Mouse (Mus musculus) stomach, embryonic 14.5 days (tissue): ENCODE data around the gene Ifnl2. TPM values are rescaled to one million over a fixed set of nuclear protein-coding genes. Genes with fewer than 3 reads are reported as not detected.
"Not testable (repeated sequence)": the region's sequence is repeated elsewhere in the genome, so short reads cannot be mapped to it uniquely, and the experiment has no call there.

Experiments used
- ATAC-seq: fragments of 200-750 bp; cut with Nextera tagmentation; 2 replicates; pipeline ENCODE4 v1.8.0; 2017; ENCODE audit warnings: low read depth, moderate TSS enrichment; ENCODE audit not compliant: insufficient number of reproducible peaks, insufficient read depth, low FRiP score
- H3K27ac ChIP-seq: fragments of 300-500 bp; sonication (generic); 2 replicates; pipeline ENCODE4 v1.5.1; 2014; ENCODE audit warnings: mild to moderate bottlenecking, low read length, moderate library complexity, mixed read lengths
- H3K27me3 ChIP-seq: fragments of 300-500 bp; sonication (generic); 2 replicates; pipeline ENCODE4 v1.6.1; 2014; ENCODE audit warnings: low read length, control low read depth, mixed read lengths; ENCODE audit not compliant: control insufficient read depth, insufficient read depth
- H3K36me3 ChIP-seq: fragments of 300-500 bp; sonication (generic); 2 replicates; pipeline ENCODE4 v1.6.1; 2014; ENCODE audit warnings: mild to moderate bottlenecking, control low read depth, low read length, moderate library complexity, mixed read lengths; ENCODE audit not compliant: control insufficient read depth, insufficient read depth
- H3K4me1 ChIP-seq: fragments of 300-500 bp; sonication (generic); 2 replicates; pipeline ENCODE4 v1.6.1; 2014; ENCODE audit warnings: low read length, control low read depth, mixed read lengths; ENCODE audit not compliant: control insufficient read depth, insufficient read depth
- H3K4me2 ChIP-seq: fragments of 300-500 bp; sonication (generic); replicated peaks from 2 replicates; pipeline ENCODE4 v1.6.1; 2014; ENCODE audit warnings: low read depth, low read length, control low read depth
- H3K4me3 ChIP-seq: fragments of 300-500 bp; sonication (generic); 2 replicates; pipeline ENCODE4 v1.5.1; 2014; ENCODE audit warnings: low read depth, low read length, control low read depth
- H3K9ac ChIP-seq: fragments of 300-500 bp; sonication (generic); replicated peaks from 2 replicates; pipeline ENCODE4 v1.6.1; 2014; ENCODE audit warnings: low read depth, mild to moderate bottlenecking, control low read depth, low read length, moderate library complexity, mixed read lengths
- H3K9me3 ChIP-seq: fragments of 300-500 bp; sonication (generic); 2 replicates; pipeline ENCODE4 v1.6.1; 2016; ENCODE audit warnings: low read depth, low read length, control low read depth; ENCODE audit not compliant: control insufficient read depth
- WGBS: fragments of 180-500 bp; shearing (Covaris S2); extraction: QIAGEN DNeasy Blood & Tissue Kit; methylation state at CpG from one replicate; pipeline ENCODE4 v1.1.7; 2014; 5-methylcytosine and 5-hydroxymethylcytosine counted together
- polyA plus RNA-seq: library from polyadenylated mRNA; unstranded; fragments of >200 nt; fragmentation: Nextera tagmentation; extraction: Ambion mirVana; gene quantifications from 2 replicates; pipeline ENCODE4 v1.2.1, GENCODE M21; 2014

Gene Ifnl2
- polyA plus RNA-seq, 1 experiment from 2014 or later = not detected

DNA sequence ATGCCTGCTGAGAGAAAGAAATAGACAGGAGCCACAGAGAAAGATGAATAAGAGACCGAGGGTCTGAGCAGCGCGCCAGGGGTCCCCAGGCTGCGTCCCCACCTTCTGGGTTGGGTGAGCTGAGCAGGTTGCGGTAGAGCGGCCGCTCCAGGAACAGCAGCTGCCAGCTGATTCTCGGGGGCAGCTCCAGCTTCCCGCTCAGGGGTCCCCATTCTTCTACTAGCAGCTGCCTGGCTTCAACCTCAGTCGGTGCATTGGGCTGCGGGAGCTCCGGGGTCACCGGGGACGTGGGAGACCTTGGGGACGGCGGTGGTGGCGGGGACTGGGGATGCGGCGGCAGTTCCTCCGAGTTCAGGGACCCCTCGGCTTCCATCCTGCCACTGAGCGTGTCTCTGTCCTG, 36.4 kb upstream of the Ifnl2 start:
- no peak for ATAC-seq
- Histone ChIP-seq H3K27me3 (no peaks in the 10 kb centered on the region), H3K27ac (no peak overlapping the region), H3K9ac (no peak overlapping the region), H3K4me2 (peak overlapping the region; percentile 28), H3K4me3 (peak overlapping the region; percentile 13; the same call in 1 of the 2 replicates), H3K36me3 (no peaks in the 10 kb centered on the region), H3K4me1 (peaks cover 9% of the 10 kb centered on the region; the same call in 1 of the 2 replicates), H3K9me3 (no peaks in the 10 kb centered on the region)
- 1% methylated on average over 22 of the region's 22 CpGs for WGBS

DNA sequence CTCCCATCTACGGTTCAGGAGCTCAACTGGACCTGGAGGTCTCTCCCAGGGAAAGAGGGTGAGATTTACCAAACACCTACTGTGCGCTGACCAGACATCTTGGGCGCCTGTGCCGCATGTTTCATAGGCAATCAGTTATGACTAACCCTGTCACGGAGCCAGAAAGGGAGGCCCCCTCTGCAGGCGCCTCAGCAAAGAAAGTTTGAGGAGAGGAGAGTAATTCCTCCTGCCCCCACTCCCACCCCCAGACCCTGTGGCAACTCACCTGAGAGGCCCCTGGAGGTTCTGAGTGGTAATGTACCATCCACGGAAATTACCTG, 35.6 kb upstream of the Ifnl2 start:
- H3K36me3 ChIP-seq = no peaks in the 10 kb centered on the region
- no peaks in the 10 kb centered on the region for H3K27me3 ChIP-seq
- H3K27ac ChIP-seq = no peak overlapping the region
- WGBS = 45% methylated on average over 7 of the region's 7 CpGs
- H3K9ac ChIP-seq = no peak overlapping the region
- no peak overlapping the region for H3K4me2 ChIP-seq
- H3K9me3 ChIP-seq = no peaks in the 10 kb centered on the region
- no peak overlapping the region for H3K4me3 ChIP-seq
- ATAC-seq = no peak
- peaks cover 9% of the 10 kb centered on the region; the same call in 1 of the 2 replicates for H3K4me1 ChIP-seq

DNA sequence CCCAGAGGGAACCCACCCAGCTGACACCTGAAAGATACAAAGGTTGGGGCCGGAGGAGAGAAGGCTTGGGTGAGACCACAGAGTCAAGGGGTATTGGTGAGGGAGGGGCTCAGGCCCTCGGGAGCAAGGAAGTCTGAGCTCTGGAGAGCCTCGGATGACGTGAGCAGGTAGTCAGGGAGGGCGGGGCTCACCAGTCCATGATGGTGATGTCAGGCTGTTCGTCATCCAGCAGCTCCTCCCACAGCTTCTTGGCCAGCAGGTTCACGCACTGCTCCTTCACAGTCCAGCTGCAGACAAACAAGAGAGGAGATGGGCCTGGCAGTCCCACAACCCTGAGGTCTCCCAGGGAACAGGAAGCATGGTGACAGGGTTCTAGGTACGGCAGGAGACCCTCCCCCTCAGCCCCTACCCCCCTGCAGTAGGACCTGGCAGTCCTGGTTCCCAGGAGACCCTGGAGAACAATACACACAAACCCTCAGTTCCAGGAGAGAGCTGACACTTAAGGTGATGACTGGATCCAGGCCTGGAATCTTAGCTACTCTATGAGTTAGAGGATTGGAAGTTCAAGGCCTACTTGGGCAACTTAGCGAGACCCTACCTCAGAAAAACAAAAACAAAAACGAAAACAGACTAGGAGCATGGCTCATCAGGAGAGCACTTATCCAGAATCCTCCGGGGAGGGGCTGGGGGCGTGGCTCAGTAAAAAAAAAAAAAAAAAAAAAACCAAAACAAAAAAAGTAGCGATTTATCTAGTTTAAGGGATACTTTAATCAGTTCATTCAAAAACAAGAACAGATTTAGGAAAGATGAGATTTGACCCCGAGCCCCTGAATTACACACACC, 35.0 kb upstream of the Ifnl2 start:
- H3K27me3 ChIP-seq = no peaks in the 10 kb centered on the region
- H3K9ac ChIP-seq = no peak overlapping the region
- H3K4me3 ChIP-seq = no peak overlapping the region
- no peaks in the 10 kb centered on the region for H3K36me3 ChIP-seq
- H3K4me1 ChIP-seq = peaks cover 9% of the 10 kb centered on the region; the same call in 1 of the 2 replicates
- no peak overlapping the region for H3K27ac ChIP-seq
- no peaks in the 10 kb centered on the region for H3K9me3 ChIP-seq
- WGBS = 22% methylated on average over 14 of the region's 14 CpGs
- peak; percentile 42; the same call in 1 of the 2 replicates for ATAC-seq
- no peak overlapping the region for H3K4me2 ChIP-seq

DNA sequence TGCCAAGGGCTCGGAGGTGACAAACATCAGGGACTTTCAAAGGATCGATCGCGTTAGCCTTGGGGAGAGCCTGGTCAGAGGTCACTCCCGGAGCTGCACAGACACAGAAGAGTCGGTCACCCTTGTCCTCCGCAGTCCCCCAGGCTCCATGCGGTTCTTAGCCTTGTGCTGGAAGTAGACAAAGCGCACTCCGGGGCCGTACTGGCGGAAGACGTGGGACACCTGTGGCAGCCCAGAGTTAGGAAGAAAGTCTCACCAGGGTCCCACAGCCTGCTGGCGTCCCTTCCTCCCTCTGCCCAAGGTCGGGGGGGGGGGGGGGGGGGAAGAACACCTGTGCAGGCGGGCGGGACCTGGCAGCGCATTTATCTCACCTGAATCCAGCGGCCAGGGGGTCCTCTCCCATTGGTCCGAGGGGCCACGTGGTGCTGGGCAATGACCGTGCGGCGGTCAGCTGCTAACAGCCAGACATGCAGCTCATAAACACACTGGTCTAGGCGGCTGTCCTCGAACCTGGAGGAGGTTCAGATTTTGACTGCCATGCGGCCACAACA, 33.9 kb upstream of the Ifnl2 start:
- WGBS = 5% methylated on average over 24 of the region's 27 CpGs
- Histone ChIP-seq H3K9ac (no peak overlapping the region), H3K4me1 (peaks cover 9% of the 10 kb centered on the region; the same call in 1 of the 2 replicates), H3K36me3 (no peaks in the 10 kb centered on the region), H3K27me3 (no peaks in the 10 kb centered on the region), H3K4me3 (peak overlapping the region; percentile 7; the same call in 1 of the 2 replicates), H3K9me3 (no peaks in the 10 kb centered on the region), H3K27ac (no peak overlapping the region), H3K4me2 (peak overlapping the region; percentile 34)
- ATAC-seq = peak; percentile 68

DNA sequence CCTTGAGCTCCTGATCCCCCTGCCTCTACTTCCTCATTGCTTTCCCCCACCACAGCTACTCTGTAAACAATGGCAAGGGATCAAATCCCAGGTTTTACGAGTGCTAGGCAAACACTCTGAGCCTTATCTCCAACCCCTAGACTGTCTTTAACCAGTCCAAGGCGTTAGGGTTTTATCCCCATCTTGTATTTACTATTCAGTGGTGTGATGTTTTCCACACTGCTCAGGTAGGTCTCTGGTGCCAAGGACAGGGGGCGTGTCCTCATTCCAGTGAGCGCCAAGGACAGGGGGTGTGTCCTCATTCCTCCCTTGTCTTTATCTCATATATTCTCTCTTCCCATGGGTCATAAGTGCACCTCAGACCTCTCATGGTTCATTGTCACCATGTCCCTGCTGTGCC, 30.3 kb upstream of the Ifnl2 start, which contains the start of gene Sycn:
Gene Sycn, plus strand, starts transcription at position 360 of the 400 bp plus-strand sequence.
- H3K36me3 ChIP-seq = no peaks in the 10 kb centered on the region
- no peak within 1 kb of the TSS for H3K27ac ChIP-seq
- H3K9me3 ChIP-seq = no peaks in the 10 kb centered on the region
- H3K4me2 ChIP-seq = no peak within 1 kb of the TSS
- H3K4me1 ChIP-seq = 0 out of 2 replicates have a peak, but pooled peaks cover 2% of the 10 kb centered on the region
- WGBS = 67% methylated on average over 4 of the region's 4 CpGs
- H3K4me3 ChIP-seq = no peak within 1 kb of the TSS
- peak; percentile 12; the same call in 1 of the 2 replicates for ATAC-seq
- no peaks in the 10 kb centered on the region for H3K27me3 ChIP-seq
- H3K9ac ChIP-seq = no peak within 1 kb of the TSS

DNA sequence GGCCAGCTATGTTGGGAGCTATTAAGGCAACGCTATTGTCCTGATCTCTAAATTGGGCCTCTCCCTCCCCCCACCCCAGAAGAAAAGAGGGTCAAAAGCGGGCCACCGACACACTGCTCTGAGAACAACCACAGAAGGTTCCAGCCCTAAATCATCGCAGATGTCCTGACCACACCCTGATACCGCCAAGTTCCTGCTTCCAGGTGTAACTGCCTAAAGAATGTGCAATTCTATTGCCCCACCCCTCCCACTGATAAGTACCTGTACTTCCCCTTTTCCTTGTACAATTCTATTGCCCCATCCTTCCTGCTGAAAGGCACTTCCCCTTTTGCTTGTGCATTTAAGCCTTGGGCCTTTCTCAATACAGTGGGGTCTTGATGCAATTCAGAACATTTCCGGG, 28.6 kb upstream of the Ifnl2 start:
- not testable (repeated sequence) for H3K9me3 ChIP-seq, ATAC-seq, H3K27me3 ChIP-seq, H3K4me3 ChIP-seq, H3K4me2 ChIP-seq, H3K4me1 ChIP-seq, H3K27ac ChIP-seq, H3K9ac ChIP-seq, H3K36me3 ChIP-seq
- WGBS = 87% methylated on average over 6 of the region's 6 CpGs

DNA sequence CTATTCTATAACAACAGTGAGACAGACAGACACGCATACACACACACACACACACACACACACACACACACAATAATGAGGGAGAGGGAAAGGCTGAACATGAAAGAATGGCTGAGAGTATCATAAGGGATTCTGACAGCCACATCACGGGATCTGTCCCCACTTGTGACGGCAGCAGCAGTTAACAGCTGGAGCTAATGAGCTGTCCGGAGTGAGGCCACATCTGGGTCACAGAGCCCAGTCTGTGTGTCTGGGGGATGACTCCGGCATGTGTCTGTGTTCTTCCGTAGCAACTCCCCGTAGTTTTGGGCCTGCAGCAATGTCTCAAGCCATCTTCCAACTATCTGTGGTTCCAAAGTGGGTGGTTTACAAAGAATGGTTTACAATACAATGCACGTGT, 21.8 kb upstream of the Ifnl2 start:
- H3K9me3 ChIP-seq = no peaks in the 10 kb centered on the region
- 72% methylated on average over 8 of the region's 8 CpGs for WGBS
- H3K36me3 ChIP-seq = no peaks in the 10 kb centered on the region
- no peaks in the 10 kb centered on the region for H3K27me3 ChIP-seq
- 0 out of 2 replicates have a peak, but pooled peaks cover 3% of the 10 kb centered on the region for H3K4me1 ChIP-seq
- no peak for ATAC-seq
- H3K27ac ChIP-seq = no peak overlapping the region
- no peak overlapping the region for H3K4me2 ChIP-seq
- H3K4me3 ChIP-seq = no peak overlapping the region
- H3K9ac ChIP-seq = no peak overlapping the region

DNA sequence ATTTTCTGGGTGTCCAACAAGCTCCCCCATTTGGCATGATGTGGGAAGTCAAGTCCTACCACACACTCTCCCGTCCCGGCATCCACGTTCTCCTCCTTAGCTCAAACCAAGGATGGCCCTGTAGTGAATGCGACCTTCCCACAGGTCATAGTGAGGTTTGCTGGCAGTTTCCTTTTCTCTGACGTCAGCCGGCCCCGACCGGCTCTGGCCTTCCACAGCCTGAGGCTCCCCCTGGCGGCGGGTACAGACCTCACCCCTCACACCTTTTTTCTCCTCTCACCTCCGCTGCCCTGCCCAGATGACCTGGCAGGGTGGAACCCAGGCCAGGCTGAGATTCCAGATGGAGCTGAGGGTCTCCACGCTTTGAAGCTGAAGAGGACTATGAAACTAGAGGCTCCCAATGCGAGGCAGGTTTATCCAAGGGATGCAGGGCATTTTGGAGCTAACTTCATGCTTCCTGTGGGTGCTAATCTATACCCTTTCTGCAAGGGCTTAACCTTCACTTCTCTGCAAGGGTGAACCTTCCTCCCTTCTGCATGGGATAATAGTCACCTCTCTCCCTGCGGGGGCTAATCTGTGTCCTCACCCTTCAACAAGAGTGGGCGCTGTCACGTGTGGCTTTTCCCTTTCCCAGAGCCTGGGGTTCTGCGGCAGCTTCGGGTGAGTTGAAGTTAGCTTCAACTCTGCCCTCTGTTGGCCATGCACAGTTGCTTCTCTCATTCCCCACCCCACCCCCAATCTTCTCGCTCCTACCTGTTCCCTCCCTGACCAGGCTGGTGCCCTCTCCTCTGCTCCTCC, 17.9 kb upstream of the Ifnl2 start:
- H3K4me2 ChIP-seq = no peak overlapping the region
- no peaks in the 10 kb centered on the region for H3K9me3 ChIP-seq
- peak; percentile 63; the same call in 1 of the 2 replicates for ATAC-seq
- H3K27ac ChIP-seq = no peak overlapping the region
- 4% methylated on average over 19 of the region's 19 CpGs for WGBS
- no peaks in the 10 kb centered on the region for H3K27me3 ChIP-seq
- H3K36me3 ChIP-seq = no peaks in the 10 kb centered on the region
- H3K9ac ChIP-seq = no peak overlapping the region
- 0 out of 2 replicates have a peak, but pooled peaks cover 3% of the 10 kb centered on the region for H3K4me1 ChIP-seq
- no peak overlapping the region for H3K4me3 ChIP-seq
